Mouse (Mus musculus): ENCODE data around the gene Olfr866. TPM values are rescaled to one million over a fixed set of nuclear protein-coding genes. Genes with fewer than 3 reads are reported as not detected.

The Olfr866 gene
- total RNA-seq (2023) = not detected

DNA sequence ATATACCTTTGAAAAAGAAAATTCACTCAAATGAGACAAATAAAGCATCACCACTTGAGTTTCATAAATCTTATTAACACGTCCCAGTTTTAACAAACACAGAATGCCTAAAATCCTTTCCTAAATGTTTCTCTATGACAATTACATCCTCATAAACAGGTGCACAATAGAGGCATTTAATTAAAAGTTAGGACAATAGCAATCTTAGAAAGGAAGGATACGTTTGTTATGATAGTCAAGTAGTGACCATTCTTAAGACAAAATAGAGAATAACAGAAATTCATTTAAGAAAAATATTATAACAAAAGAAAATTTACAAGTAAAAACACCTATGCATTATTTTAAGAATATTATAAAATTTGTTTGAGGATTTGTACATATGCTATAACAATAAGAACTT, at the start of gene Olfr866:
TSS of gene Olfr866 (minus strand) at position 101 of the 400 bp plus-strand sequence.

DNA sequence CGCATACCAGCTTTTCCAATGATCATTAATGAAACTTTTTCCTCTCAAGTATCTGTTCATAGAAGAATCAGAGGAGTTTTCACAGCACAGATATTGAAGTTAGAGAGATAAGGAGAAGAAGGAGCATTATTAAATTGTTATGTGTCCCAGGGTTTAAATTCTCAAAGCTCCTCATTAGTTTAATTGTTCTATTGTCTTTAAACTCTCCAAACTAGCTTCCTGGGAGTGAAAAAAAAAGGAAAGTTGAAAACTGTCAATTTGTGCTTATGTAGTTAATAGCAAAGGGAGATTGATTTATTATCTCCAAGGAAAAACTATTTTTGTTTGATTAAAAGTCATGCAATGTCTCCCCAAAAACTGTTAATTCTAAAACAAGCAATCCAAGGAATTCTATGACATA, 29.6 kb upstream of the Olfr866 start, which contains the start of gene Olfr867:
TSS of gene Olfr867 (minus strand) at position 101 of the 400 bp plus-strand sequence.

Other genes starting within 250 kb of the Olfr866 start
- not detected for gene Olfr58, start 247.8 kb downstream of the Olfr866 start, total RNA-seq (2023)
- gene Olfr859, start 223.1 kb downstream of the Olfr866 start, total RNA-seq (2023) = not detected
- gene Olfr860, start 178.3 kb downstream of the Olfr866 start, total RNA-seq (2023) = not detected
- gene Olfr862, start 140.0 kb downstream of the Olfr866 start, total RNA-seq (2023) = not detected
- gene Olfr77, start 111.2 kb downstream of the Olfr866 start, total RNA-seq (2023) = not detected
- not detected for gene Olfr867, start 29.5 kb upstream of the Olfr866 start, total RNA-seq (2023)
- gene Olfr868, start 70.6 kb upstream of the Olfr866 start, total RNA-seq (2023) = not detected
- not detected for gene Olfr869, start 101.0 kb upstream of the Olfr866 start, total RNA-seq (2023)
- not detected for gene Olfr870, start 146.0 kb upstream of the Olfr866 start, total RNA-seq (2023)
- not detected for gene Olfr871, start 184.2 kb upstream of the Olfr866 start, total RNA-seq (2023)
- not detected for gene Olfr872, start 209.1 kb upstream of the Olfr866 start, total RNA-seq (2023)

Data from CD4-positive naive resting alpha-beta T cell, adult 76 days (primary cell).